Mouse (Mus musculus) layer of hippocampus, adult 2 months (tissue): Measurements from ENCODE around the gene Tmprss3. TPM values are rescaled to one million over a fixed set of nuclear protein-coding genes. Genes with fewer than 3 reads are reported as not detected.
A peak's percentile ranks its signal among the peaks of the same experiment; 100 is the strongest.

Experiments
- DNase-seq, 2 experiments: peaks; one replicate each; pipeline ENCODE4 v3.0.0; 2022; ENCODE audit warnings: low spot score in 2 of 2
- H3K27ac ChIP-seq: fragments of 200-600 bp; 2 replicates; pipeline ENCODE4 v1.8.1; 2022
- H3K4me3 ChIP-seq: fragments of 200-600 bp; 2 replicates; pipeline ENCODE4 v1.8.1; 2022; ENCODE audit warnings: mild to moderate bottlenecking
- CTCF ChIP-seq: fragments of 200-600 bp; conservative IDR thresholded peaks from 2 replicates; pipeline ENCODE4 v1.8.1; 2022; ENCODE audit warnings: antibody characterized with exemption, mild to moderate bottlenecking, moderate library complexity
- total RNA-seq, 2 experiments: library from RNA; stranded (reverse); gene quantifications; 2 replicates each; pipeline ENCODE4 v1.2.3; 2021

Gene Tmprss3
- total RNA-seq, 2 experiments from 2014 or later: not detected

DNA sequence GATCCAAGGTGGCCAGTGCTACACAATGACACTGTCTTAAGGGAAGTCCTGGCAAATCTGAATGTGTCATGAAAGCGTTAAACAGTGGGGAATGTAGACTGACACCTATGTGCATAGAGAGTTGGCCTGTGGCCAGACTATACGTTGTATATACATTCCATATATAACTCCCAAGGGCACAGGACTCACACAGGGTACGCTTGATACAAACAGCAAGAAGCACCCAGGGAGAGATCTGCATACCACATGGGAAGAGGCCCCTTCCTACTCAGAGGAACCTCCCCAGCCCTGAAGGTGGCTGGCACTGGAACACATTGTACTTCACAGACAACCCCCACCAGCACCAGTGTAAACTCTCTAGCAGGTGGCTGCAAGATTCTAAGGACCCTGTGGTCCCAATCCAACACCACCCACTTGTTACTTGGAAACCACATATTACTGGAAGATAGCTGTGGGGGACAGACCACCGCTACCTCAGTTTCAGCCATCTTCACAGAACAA lies 24.1 kb upstream of the Tmprss3 start:
- no peak overlapping the region for H3K27ac ChIP-seq
- no peak for DNase-seq
- H3K4me3 ChIP-seq: no peak overlapping the region
- no peak for TF ChIP-seq CTCF

DNA sequence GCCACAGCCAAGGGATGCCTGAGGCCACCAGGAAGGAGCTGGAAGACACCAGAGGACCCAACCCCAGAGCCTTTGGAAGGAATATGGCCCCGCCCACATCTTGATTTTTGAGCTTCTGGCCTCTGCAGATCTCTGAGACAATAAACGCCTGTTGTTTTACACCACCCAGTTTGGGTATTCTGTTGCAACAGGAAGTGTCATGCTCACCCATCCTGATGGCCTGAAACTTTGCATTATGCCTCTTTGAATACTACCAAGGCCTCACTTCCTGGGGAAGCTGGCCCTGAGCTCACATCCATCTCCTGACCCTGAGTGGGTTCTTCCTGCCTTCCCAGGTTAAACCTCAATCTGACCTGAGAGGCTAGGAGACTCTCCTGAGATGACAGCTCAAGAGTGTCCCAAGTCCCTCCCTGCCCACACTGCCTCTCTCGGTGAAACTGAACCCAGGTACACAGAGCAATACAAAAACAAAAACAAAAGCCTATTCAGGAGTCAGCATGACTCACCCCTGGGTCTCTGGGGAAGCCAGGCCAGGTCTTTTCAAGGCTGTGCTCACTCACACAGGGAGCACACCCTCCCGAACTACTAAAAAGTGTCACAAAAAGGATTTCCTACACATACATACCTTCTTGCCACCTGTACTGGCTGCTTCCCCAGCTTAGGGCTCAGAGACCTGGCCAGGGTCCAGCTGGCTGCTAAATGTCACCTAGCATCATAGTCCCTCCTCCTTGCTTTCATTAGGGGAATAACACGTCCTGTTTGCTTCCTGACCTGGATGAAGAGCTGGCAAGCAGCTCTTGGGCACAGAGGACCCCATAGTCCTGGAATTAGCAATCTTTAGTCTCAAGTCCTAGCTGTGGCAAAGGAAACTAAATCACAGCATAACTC lies 17.5 kb upstream of the Tmprss3 start:
- TF ChIP-seq CTCF: no peak
- no peak overlapping the region for H3K27ac ChIP-seq
- no peak for DNase-seq
- H3K4me3 ChIP-seq: no peak overlapping the region

DNA sequence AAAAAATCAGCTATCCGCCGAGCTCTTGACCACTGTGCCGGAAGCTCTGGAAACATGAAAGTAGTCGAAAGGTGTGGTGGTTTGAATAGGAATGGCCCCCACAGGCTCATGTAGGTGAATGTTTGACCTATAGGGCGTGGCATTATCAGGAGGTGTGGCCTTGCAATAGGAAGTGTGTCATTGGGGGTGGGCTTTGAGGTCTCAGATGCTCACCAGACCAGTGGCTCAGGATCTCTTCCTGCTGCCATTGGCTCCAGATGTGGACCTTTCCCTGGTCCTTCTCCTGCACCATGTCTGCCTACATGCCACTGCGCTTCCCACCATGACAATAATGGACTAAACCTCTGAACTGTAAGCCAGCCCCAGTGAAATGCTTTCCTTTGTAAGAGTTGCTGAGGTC lies 13.1 kb upstream of the Tmprss3 start:
- no peak overlapping the region for H3K4me3 ChIP-seq
- H3K27ac ChIP-seq: no peak overlapping the region
- no peak for DNase-seq
- no peak for TF ChIP-seq CTCF

- no peak overlapping the region for H3K27ac ChIP-seq
- DNase-seq: no peak
- no peak for TF ChIP-seq CTCF
- no peak overlapping the region for H3K4me3 ChIP-seq
Observed at GRCm38 (mm10) chr17:31210299-31210698, 11.5 kb upstream of the Tmprss3 start.

DNA sequence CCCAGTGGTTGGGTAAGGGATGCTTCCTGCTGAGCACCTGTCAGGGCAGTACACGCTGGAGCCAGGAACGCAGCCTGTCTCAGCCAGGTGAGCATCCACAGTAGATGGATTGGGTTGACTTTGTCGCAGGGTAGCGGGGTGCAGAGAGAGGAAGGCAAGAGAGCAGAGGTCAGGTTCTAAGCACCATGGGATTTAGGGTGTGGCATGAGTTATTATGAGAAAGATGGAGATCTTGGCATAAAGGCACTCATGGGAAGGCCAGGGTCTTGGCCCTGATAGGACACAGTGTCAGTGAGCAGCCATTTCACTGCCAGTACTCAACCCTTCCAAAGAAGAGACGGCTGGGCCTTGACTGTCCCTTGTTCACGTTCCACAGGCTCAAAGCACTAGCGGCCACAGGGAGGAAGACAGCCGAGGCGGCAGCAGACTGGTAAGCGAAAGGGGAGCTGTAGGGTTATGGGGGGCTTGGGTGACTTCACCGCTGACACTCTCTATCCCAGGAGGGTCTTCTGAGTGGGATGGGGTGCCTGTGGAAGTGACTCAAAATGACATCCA lies 10.7 kb upstream of the Tmprss3 start:
- no peak for DNase-seq
- H3K4me3 ChIP-seq: no peak overlapping the region
- no peak overlapping the region for H3K27ac ChIP-seq
- TF ChIP-seq CTCF: no peak

GRCm38 (mm10) chr17:31208654-31209053 lies 9.9 kb upstream of the Tmprss3 start:
- TF ChIP-seq CTCF: no peak
- Histone ChIP-seq H3K27ac (no peak overlapping the region), H3K4me3 (no peak overlapping the region)
- DNase-seq: no peak

DNA sequence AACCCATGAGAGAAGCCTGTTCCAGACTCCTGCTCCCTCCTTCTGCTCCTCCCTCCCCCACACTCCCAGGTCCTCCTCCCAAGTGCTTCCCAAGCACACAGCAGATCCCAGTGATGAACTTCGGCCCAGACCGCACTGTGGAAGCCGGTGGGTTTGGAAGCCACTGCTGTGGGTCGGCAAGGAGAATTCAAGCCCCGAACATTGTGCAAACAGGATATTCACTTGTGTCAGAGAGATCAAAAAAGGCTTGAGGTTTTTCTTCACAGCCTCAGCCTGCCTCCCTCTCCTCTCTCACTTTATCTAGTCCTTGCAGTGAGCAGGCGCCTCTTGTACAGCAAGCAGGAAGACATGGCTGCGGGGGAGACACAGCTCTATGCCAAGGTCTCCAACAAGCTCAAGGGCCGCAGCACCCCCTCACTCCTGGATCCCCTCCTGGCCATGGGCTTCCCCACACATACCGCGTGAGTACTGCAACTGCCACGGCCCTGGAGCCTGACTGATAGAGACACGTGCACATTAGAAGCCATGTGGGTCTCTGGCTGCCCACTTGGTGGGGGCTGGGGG lies 9.1 kb upstream of the Tmprss3 start, which contains the start of gene Ubash3a:
TSS of gene Ubash3a (plus strand) at position 103 of the 564 bp plus-strand sequence.
- no peak for DNase-seq
- no peak for TF ChIP-seq CTCF
- H3K4me3 ChIP-seq: no peak within 1 kb of the TSS
- no peak within 1 kb of the TSS for H3K27ac ChIP-seq

GRCm38 (mm10) chr17:31196283-31196682 lies 2.5 kb downstream of the Tmprss3 start:
- DNase-seq: no peak
- no peak overlapping the region for H3K27ac ChIP-seq
- no peak for TF ChIP-seq CTCF
- H3K4me3 ChIP-seq: no peak overlapping the region

GRCm38 (mm10) chr17:31195207-31195606 lies 3.6 kb downstream of the Tmprss3 start:
- no peak for TF ChIP-seq CTCF
- no peak overlapping the region for H3K27ac ChIP-seq
- H3K4me3 ChIP-seq: no peak overlapping the region
- DNase-seq: no peak

DNA sequence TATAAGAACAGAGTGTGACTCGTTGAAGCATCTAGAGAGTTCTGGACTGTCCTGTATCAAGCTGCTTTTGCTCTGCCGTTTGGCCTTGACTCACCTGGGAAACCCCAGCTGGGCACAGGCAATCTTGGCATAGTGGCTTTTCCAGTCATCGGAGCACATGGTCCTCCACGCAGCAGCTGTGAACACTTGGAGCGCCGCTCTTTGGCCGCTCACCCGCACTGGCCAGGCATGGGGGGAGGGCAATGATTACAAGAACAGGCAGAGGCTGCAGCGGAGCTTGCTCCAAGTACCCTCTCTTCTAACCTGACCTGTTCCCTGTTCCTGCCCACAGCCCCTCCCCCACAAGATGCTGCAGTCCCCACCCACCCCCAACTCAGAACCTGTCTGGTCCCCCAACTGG lies 5.4 kb downstream of the Tmprss3 start:
- no peak for TF ChIP-seq CTCF
- H3K4me3 ChIP-seq: no peak overlapping the region
- no peak for DNase-seq
- H3K27ac ChIP-seq: no peak overlapping the region

DNA sequence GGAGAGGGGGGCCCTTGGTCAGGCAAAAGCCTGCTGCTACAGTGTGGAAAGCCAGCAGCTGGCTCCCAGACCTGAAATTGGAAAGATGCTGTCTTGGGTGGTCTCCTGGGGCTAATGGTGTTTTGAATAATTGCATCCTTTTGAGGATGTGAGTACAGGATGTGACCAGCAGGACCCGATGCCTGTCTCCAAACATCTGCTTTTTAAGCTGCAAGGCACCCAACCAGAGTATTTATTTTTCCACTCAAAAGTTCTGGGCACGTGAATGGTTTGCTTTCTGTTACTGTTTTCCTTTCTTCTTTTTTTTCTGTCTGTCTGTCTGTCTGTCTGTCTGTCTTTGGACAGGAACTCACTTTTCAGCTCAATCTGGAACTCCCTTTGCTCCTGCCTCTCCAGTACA lies 6.1 kb downstream of the Tmprss3 start:
- Histone ChIP-seq H3K27ac (no peak overlapping the region), H3K4me3 (no peak overlapping the region)
- TF ChIP-seq CTCF: no peak
- no peak for DNase-seq

GRCm38 (mm10) chr17:31191825-31192224 lies 7.0 kb downstream of the Tmprss3 start:
- DNase-seq: no peak
- TF ChIP-seq CTCF: no peak
- Histone ChIP-seq H3K27ac (no peak overlapping the region), H3K4me3 (no peak overlapping the region)

DNA sequence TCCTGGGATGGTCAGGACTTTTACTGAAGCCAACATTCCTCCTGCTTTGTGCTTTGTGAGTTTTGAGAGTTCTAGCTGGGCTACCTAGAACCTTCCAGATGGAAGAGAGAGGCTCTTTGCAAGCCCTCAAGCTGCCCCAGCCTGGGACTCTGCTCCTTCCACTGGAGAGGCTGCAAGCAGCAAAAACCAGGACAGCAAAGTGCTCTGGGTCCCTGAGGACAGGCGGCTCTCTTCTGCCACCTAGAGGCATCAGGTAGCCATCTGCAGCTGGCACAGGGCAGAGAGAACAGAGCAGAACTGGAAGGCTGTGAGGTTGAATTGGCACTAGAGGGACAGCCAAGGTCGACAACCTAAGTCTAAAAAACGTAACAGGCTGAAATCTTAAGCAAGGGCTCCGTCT lies 11.4 kb downstream of the Tmprss3 start:
- TF ChIP-seq CTCF: peak; percentile 99
- peak; percentile 66 to 75 for DNase-seq
- Histone ChIP-seq H3K27ac (no peak overlapping the region), H3K4me3 (no peak overlapping the region)
